Mouse (Mus musculus) forebrain, embryonic 13.5 days (tissue): Measurements from ENCODE around the gene Lmbrd2. TPM values are rescaled to one million over a fixed set of nuclear protein-coding genes. Genes with fewer than 3 reads are reported as not detected.

Experiments used
- ATAC-seq: fragments of 200-750 bp; cut with Nextera tagmentation; 2 replicates; pipeline ENCODE4 v1.8.0; 2017
- H3K27ac ChIP-seq: fragments of 300-500 bp; sonication (generic); 2 replicates; pipeline ENCODE4 v1.5.1; 2015; ENCODE audit warnings: inconsistent platforms, mild to moderate bottlenecking, moderate library complexity
- H3K27me3 ChIP-seq: fragments of 300-500 bp; sonication (generic); 2 replicates; pipeline ENCODE4 v1.6.1; 2015; ENCODE audit warnings: mild to moderate bottlenecking, inconsistent platforms
- H3K36me3 ChIP-seq: fragments of 300-500 bp; sonication (generic); 2 replicates; pipeline ENCODE4 v1.6.1; 2015; ENCODE audit warnings: mild to moderate bottlenecking, inconsistent platforms; ENCODE audit not compliant: poor library complexity, severe bottlenecking
- H3K4me1 ChIP-seq: fragments of 300-500 bp; sonication (generic); 2 replicates; pipeline ENCODE4 v1.6.1; 2015; ENCODE audit warnings: inconsistent platforms
- H3K4me2 ChIP-seq: fragments of 300-500 bp; sonication (generic); 2 replicates; pipeline ENCODE4 v1.6.1; 2015; ENCODE audit warnings: inconsistent platforms, mild to moderate bottlenecking, moderate library complexity
- H3K4me3 ChIP-seq: fragments of 300-500 bp; sonication (generic); 2 replicates; pipeline ENCODE4 v1.5.1; 2015; ENCODE audit warnings: mild to moderate bottlenecking, inconsistent platforms
- H3K9ac ChIP-seq: fragments of 300-500 bp; sonication (generic); 2 replicates; pipeline ENCODE4 v1.6.1; 2015; ENCODE audit warnings: mild to moderate bottlenecking, inconsistent platforms
- H3K9me3 ChIP-seq: fragments of 300-500 bp; sonication (generic); replicated peaks from 2 replicates; pipeline ENCODE4 v1.6.1; 2016; ENCODE audit warnings: inconsistent platforms
- WGBS: fragments of 180-500 bp; shearing (Covaris S2); methylation state at CpG from one replicate; pipeline ENCODE4 v1.1.7; 2015; 5-methylcytosine and 5-hydroxymethylcytosine counted together
- polyA plus RNA-seq: library from polyadenylated mRNA; unstranded; fragments of >200 nt; fragmentation: Nextera tagmentation; extraction: Ambion mirVana; gene quantifications from 2 replicates; pipeline ENCODE4 v1.2.1, GENCODE M21; 2015

Gene Lmbrd2
- polyA plus RNA-seq = 2.9 and 3.9 TPM in 2 replicates

DNA sequence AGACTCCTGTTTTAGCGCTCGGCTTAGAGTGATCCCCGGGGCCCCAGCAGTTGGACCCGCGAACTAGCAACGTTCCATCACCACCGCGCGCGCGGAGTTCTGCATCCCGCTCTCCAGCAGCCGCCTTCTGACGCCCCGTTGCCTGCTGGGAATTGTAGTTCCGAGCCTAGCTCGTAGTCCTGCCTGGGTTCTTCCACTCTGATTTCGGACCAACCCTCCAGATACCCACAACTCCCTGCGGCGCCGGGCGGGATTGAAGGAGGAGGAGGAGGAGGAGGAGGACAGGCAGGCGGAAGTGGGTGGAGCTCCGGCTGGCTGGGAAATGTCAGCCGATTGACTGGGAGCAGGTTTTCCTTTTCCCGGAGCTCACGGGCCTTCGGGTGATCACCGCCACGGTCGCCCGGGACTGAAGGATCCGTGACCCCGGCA is at the start of gene Lmbrd2:
TSS of gene Lmbrd2 (plus strand) at position 299 of the 429 bp plus-strand sequence.
- Histone ChIP-seq H3K27ac (peak within 1 kb of the TSS; percentile 77), H3K36me3 (peaks cover 34% of the 10 kb centered on the region), H3K4me1 (peaks cover 31% of the 10 kb centered on the region), H3K4me2 (peak within 1 kb of the TSS; percentile 83), H3K4me3 (peak within 1 kb of the TSS; percentile 90), H3K27me3 (no peaks in the 10 kb centered on the region), H3K9ac (peak within 1 kb of the TSS; percentile 88), H3K9me3 (no peaks in the 10 kb centered on the region)
- ATAC-seq = peak; percentile 99
- WGBS = under 1% methylated on average over 33 of the region's 34 CpGs

DNA sequence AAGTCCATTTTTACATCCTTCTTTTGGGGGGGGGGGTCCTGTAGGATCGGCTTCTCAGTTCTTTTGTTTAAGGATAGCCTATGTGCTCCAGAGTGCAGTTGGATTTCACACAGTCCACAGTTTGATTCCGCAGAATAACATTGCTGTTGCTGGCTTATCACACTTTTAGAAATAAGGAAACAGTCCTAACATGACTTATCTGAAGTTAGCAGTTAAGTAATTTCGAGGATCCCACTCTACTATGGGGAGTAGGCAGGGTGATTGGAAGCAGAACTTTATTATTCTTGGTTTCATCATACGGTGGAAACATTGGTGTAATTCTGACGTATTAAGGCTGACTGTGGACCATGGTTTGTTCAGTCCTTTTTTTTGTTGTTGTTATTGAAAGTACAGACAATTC is 49.7 kb upstream of the Lmbrd2 start:
- peaks cover 10% of the 10 kb centered on the region for H3K4me1 ChIP-seq
- no peak for ATAC-seq
- no peak overlapping the region for H3K4me2 ChIP-seq
- H3K9me3 ChIP-seq = no peaks in the 10 kb centered on the region
- H3K27me3 ChIP-seq = no peaks in the 10 kb centered on the region
- WGBS = 96% methylated on average over 5 of the region's 5 CpGs
- no peak overlapping the region for H3K27ac ChIP-seq
- H3K9ac ChIP-seq = no peak overlapping the region
- no peak overlapping the region for H3K4me3 ChIP-seq
- peaks cover 31% of the 10 kb centered on the region; the same call in 1 of the 2 replicates for H3K36me3 ChIP-seq

DNA sequence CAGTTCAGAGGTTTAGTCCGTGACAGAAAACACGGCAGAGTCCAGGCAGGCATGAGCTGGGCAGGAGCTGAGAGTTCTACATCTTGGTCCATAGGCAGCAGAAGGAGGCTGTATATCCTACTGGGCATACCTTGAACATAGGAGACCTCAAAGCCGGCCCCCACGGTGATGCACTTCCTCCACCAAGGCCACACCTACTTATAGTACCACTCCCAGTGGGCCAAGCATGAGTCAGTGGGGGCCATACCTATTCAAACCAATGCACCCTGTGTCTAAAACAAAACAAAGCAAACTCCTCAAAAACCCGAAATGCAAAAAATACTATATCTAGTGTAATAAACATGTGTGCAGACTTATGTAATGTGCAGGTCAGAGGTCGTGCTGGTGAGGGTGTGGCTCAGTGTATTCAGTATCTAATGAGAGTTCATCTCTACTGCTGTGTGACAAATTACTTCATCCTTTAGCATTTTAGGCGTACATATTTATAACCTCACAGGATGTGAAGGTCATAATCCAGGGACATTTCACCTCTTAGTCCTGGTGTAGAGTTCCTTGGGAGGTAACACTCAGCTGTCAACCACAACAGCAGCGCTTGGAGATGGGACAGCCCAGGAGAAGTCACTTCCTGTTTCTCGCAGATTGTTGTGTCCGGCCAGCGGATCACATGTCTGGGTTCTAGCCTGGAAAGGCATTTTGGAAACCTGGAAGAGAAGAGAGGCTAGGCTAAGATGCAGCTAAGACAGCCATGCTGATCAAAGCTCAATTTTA is 46.6 kb upstream of the Lmbrd2 start:
- 79% methylated on average over 11 of the region's 11 CpGs for WGBS
- Histone ChIP-seq H3K4me3 (0 out of 2 replicates have a peak overlapping the region, but pooled peaks have one; percentile 6), H3K4me1 (peaks cover 10% of the 10 kb centered on the region), H3K4me2 (peak overlapping the region; percentile 33), H3K27me3 (no peaks in the 10 kb centered on the region), H3K27ac (no peak overlapping the region), H3K9ac (no peak overlapping the region), H3K9me3 (no peaks in the 10 kb centered on the region), H3K36me3 (peaks cover 38% of the 10 kb centered on the region; the same call in 1 of the 2 replicates)
- ATAC-seq = peak; percentile 32

DNA sequence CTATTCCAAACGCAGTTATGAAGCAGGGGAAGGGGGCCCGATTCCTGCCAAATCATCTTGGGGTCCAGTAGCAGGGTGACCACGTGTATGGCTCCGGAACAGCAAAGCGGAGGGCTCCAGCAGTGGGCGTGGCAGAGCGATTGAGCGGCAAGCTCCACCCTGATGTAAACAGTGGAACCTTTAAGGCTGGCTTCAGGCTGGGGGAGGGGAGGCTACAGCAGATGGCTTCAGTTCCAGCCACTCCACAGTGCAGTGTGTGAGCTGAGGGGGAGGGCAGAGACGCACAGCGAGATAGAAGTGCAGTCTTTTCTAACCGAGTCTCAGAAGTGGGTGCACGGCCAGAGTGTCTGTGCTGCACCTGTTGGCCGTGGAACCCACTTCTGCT is 46.0 kb upstream of the Lmbrd2 start:
- Histone ChIP-seq H3K27me3 (no peaks in the 10 kb centered on the region), H3K4me3 (peak overlapping the region; percentile 6; the same call in 1 of the 2 replicates), H3K27ac (no peak overlapping the region), H3K9me3 (no peaks in the 10 kb centered on the region), H3K36me3 (peaks cover 39% of the 10 kb centered on the region; the same call in 1 of the 2 replicates), H3K9ac (peak overlapping the region; percentile 37; the same call in 1 of the 2 replicates), H3K4me2 (peak overlapping the region; percentile 33), H3K4me1 (peaks cover 10% of the 10 kb centered on the region)
- ATAC-seq = peak; percentile 95
- 13% methylated on average over 13 of the region's 13 CpGs for WGBS

DNA sequence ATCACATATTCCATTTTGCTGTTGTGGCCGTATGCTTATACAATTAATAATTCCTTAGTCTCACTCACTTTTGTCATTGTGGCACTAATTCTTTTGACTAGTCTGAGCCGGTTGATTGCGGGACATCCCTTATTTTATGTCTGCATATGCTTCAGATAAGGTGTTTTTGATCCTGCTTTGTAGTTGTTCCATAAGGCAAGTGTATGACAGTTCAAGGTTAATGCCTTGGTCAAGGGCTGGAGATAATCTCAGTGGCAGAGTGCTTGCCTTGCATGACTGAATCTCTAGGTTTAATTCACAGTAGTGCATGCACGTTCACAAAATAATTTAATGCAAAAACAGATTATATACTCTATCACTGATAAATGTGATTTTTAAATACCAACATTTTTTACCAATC is 43.5 kb upstream of the Lmbrd2 start:
- Histone ChIP-seq H3K36me3 (peaks cover 50% of the 10 kb centered on the region; the same call in 1 of the 2 replicates), H3K4me1 (peaks cover 13% of the 10 kb centered on the region), H3K27me3 (no peaks in the 10 kb centered on the region), H3K9me3 (no peaks in the 10 kb centered on the region), H3K27ac (no peak overlapping the region), H3K9ac (no peak overlapping the region), H3K4me2 (no peak overlapping the region), H3K4me3 (no peak overlapping the region)
- no peak for ATAC-seq
- WGBS = 93% methylated on average over 4 of the region's 4 CpGs

GRCm38 (mm10) chr15:9100446-9101077 is 39.8 kb upstream of the Lmbrd2 start:
- H3K36me3 ChIP-seq = peaks cover 54% of the 10 kb centered on the region
- H3K4me1 ChIP-seq = peaks cover 4% of the 10 kb centered on the region; the same call in 1 of the 2 replicates
- peak; percentile 64 for ATAC-seq
- no peak overlapping the region for H3K4me3 ChIP-seq
- H3K9ac ChIP-seq = no peak overlapping the region
- H3K9me3 ChIP-seq = no peaks in the 10 kb centered on the region
- 0 out of 2 replicates have a peak overlapping the region, but pooled peaks have one; percentile 7 for H3K27ac ChIP-seq
- no peak overlapping the region for H3K4me2 ChIP-seq
- WGBS = 59% methylated on average over 10 of the region's 10 CpGs
- no peaks in the 10 kb centered on the region for H3K27me3 ChIP-seq

DNA sequence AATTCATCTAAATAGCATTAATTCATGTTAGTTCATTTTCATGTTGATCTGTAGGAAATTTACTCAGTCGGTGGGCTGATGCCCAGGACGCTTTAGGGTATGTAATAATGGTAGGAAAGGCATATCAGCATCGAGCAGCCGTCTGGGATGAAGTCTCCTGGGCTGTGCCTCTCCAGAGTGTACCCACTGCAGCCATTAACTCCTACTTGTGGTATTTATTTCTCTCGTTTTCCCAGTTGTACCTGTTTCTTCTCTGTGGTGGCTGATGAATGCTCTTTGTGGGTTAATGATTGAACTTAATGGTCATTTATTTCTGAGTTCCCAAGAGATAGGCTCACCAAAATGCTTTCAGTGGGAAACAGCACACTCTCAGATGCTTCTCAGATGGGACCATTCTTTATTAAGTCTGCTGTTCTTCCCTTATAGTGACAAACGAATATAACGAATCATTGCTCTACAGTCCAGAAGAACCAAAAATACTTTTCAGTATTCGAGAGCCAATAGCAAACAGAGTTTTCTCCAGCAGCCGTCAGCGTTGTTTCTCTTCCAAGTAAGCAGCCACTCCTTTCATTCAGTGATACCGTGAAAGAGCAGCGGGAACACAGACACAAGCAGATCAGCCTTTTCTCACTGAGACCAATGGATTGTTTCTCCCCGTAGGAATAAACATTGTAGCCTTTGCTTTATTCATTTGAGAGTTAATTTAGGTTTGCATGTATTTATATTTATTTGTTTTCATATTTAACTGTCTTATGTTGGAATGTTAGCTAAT is 33.9 kb upstream of the Lmbrd2 start:
- H3K27me3 ChIP-seq = no peaks in the 10 kb centered on the region
- H3K4me1 ChIP-seq = no peaks in the 10 kb centered on the region
- no peaks in the 10 kb centered on the region for H3K9me3 ChIP-seq
- H3K27ac ChIP-seq = no peak overlapping the region
- 86% methylated on average over 13 of the region's 13 CpGs for WGBS
- no peak for ATAC-seq
- peaks cover 42% of the 10 kb centered on the region for H3K36me3 ChIP-seq
- H3K4me3 ChIP-seq = no peak overlapping the region
- no peak overlapping the region for H3K4me2 ChIP-seq
- no peak overlapping the region for H3K9ac ChIP-seq

DNA sequence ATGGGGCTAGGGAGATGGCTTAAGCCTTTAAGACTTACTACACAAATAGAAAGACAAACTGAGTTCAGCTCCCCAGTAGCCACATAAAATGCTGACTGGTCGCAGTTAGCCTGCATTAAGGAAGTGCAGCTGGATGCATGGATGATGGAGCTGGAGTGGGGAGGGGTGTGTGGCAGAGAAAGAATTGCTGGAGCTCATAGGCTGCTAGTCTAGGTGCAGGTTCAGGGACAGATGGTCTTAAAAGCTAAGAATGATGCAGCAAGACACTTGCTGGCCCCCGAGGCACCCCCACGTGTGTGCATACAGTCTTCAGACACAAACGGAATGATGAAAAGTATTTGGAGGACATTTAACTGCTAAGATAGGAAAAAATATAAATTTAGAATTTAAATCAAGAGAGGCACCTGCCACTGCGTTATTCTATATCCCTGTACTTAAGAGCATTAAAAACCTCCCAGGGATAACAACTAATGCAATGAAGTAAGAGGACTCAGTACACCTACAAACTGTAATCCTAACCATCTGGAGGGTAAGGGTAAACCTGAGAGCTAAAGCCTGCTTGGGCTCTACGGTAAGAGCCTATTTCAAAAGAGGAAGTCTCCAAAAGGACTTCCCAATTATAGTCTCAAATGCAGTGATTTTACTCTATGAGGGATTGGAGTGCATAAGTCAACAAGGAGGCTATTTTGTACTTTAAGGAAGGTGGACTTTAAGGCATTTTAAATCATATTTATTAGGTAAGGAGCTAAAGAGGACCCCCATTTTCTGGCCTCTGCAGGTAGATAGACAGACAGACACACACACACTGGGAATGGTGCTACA is 29.6 kb upstream of the Lmbrd2 start:
- Histone ChIP-seq H3K4me2 (no peak overlapping the region), H3K4me1 (no peaks in the 10 kb centered on the region), H3K27me3 (no peaks in the 10 kb centered on the region), H3K9ac (no peak overlapping the region), H3K4me3 (no peak overlapping the region), H3K36me3 (peaks cover 54% of the 10 kb centered on the region), H3K9me3 (no peaks in the 10 kb centered on the region), H3K27ac (no peak overlapping the region)
- ATAC-seq = no peak
- 91% methylated on average over 6 of the region's 6 CpGs for WGBS

- Histone ChIP-seq H3K9me3 (no peaks in the 10 kb centered on the region), H3K4me3 (no peak overlapping the region), H3K36me3 (peaks cover 63% of the 10 kb centered on the region), H3K9ac (no peak overlapping the region), H3K27me3 (no peaks in the 10 kb centered on the region), H3K27ac (no peak overlapping the region), H3K4me2 (no peak overlapping the region), H3K4me1 (no peaks in the 10 kb centered on the region)
- no peak for ATAC-seq
- 85% methylated on average over 3 of the region's 3 CpGs for WGBS
Observed at GRCm38 (mm10) chr15:9111648-9112047, 28.7 kb upstream of the Lmbrd2 start.

- Histone ChIP-seq H3K4me3 (no peak overlapping the region), H3K9ac (no peak overlapping the region), H3K36me3 (peaks cover 69% of the 10 kb centered on the region), H3K27ac (no peak overlapping the region), H3K27me3 (no peaks in the 10 kb centered on the region), H3K4me1 (no peaks in the 10 kb centered on the region), H3K4me2 (no peak overlapping the region), H3K9me3 (no peaks in the 10 kb centered on the region)
- WGBS = 88% methylated on average over 9 of the region's 9 CpGs
- ATAC-seq = no peak
Observed at GRCm38 (mm10) chr15:9113556-9113955, 26.8 kb upstream of the Lmbrd2 start.

- no peaks in the 10 kb centered on the region for H3K9me3 ChIP-seq
- no peak overlapping the region for H3K4me3 ChIP-seq
- H3K4me1 ChIP-seq = no peaks in the 10 kb centered on the region
- peaks cover 74% of the 10 kb centered on the region for H3K36me3 ChIP-seq
- no peak overlapping the region for H3K4me2 ChIP-seq
- WGBS = 88% methylated on average over 4 of the region's 4 CpGs
- no peak for ATAC-seq
- no peaks in the 10 kb centered on the region for H3K27me3 ChIP-seq
- H3K9ac ChIP-seq = no peak overlapping the region
- H3K27ac ChIP-seq = no peak overlapping the region
Observed at GRCm38 (mm10) chr15:9114131-9114530, 26.2 kb upstream of the Lmbrd2 start.
